Mouse (Mus musculus) kidney, adult 9 months (tissue): Measurements from ENCODE around the gene Cerkl.

Source experiments
- DNase-seq: peaks from one replicate; pipeline ENCODE4 v3.0.0; 2022

Cerkl gene

GRCm38 (mm10) chr2:79309454-79310118 is 147.0 kb downstream of the Cerkl start:
- DNase-seq: peak; percentile 1

GRCm38 (mm10) chr2:79307549-79307948 is 149.0 kb downstream of the Cerkl start:
- DNase-seq: no peak

- DNase-seq: no peak
These were observed 154.2 kb downstream of the Cerkl start for GRCm38 (mm10) chr2:79302398-79302797.

- DNase-seq: no peak
These were observed 164.2 kb downstream of the Cerkl start for GRCm38 (mm10) chr2:79292431-79292830.

- no peak for DNase-seq
These were observed 164.7 kb downstream of the Cerkl start for GRCm38 (mm10) chr2:79291922-79292321.

GRCm38 (mm10) chr2:79290149-79290548 is 166.4 kb downstream of the Cerkl start:
- no peak for DNase-seq

- no peak for DNase-seq
These were observed 172.4 kb downstream of the Cerkl start for GRCm38 (mm10) chr2:79284206-79284605.
